Mouse (Mus musculus) stomach, postnatal 0 days (tissue): ENCODE measurements at regions not wholly inside any gene's neighbourhood (a gene's known extent, or its start where the extent isn't known, plus 50 kb on each side); places are given as distances from the start of the nearest gene placed in this dataset.

Source experiments
- CTCF ChIP-seq: IDR thresholded peaks from 2 replicates; pipeline ENCODE4 v1.5.1; 2016; ENCODE audit warnings: antibody characterized with exemption, low read depth, mild to moderate bottlenecking, moderate library complexity
- EP300 ChIP-seq: optimal IDR thresholded peaks from 2 replicates; pipeline ENCODE3; 2016; ENCODE audit warnings: antibody characterized with exemption

- TF ChIP-seq EP300, result no peak
- no peak for TF ChIP-seq CTCF
Measured at GRCm38 (mm10) chr12:17084499-17085208, 73.1 kb upstream of the 2410004P03Rik start.
